Mouse (Mus musculus): ENCODE data around the gene Pin1. TPM values are rescaled to one million over a fixed set of nuclear protein-coding genes. Genes with fewer than 3 reads are reported as not detected.
"Not testable (repeated sequence)": the region's sequence is repeated elsewhere in the genome, so short reads cannot be mapped to it uniquely, and the experiment has no call there.

Pin1 gene
- total and polyA plus RNA-seq, 2 experiments from 2014 or later, result 32.0 to 60.3 TPM

DNA sequence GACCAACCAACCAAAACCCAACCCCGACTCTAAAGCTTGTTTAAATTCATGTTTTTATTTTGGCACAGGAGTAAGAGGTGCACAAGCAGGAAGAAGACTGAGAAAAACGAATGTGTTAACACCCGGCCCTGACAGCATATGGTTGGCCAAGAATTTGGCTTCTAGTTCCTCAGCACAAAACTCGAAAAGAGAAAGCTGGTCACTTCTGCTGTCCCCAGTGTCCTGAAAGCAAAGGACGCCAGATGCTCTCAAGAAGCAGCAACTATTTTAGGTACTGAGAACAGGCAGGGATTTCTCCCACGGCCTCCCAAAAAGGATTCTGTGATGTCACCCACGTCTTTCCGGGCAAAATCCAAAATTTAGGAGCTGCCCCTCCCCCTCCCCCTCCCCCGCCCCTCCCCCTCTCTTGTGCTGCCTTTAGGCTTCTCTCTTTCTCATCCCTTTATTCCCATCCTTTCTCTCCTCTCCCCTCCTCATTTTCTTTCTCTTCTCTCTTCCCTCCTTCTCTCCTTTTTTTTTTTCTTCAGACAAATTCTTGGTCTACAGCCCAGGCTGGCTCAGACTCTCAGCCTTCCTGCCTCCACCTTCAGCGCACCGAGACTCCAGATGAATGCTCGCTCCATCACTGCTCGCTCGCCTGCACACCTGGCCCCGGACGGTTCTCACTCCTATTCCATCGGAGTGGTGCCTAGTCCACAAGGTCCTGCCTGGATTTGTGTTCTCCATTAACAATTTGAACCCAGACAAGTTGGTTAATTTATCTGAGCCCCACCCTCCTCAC lies 33.4 kb downstream of the Pin1 start:
- 62% methylated on average over 16 of the region's 17 CpGs for WGBS
- H3K4me2 ChIP-seq (ENCODE audit: low read depth, low read length, poor library complexity, severe bottlenecking), result no peak overlapping the region
- no peak overlapping the region for H3K27ac ChIP-seq (ENCODE audit: low read depth, low read length)
- no peaks in the 10 kb centered on the region for H3K9me3 ChIP-seq (ENCODE audit: low read length)
- ATAC-seq (ENCODE audit: low FRiP score) (no peak), DNase-seq (ENCODE audit: low spot score) (no peak)
- H3K4me1 ChIP-seq (ENCODE audit: insufficient read depth, low read length), result no peaks in the 10 kb centered on the region
- H3K36me3 ChIP-seq (ENCODE audit: insufficient read depth, low read length), result no peaks in the 10 kb centered on the region
- no peak for TF ChIP-seq CTCF (IDR thresholded peaks at IDR 0.05)
- H3K9ac ChIP-seq (replicated peaks; ENCODE audit: low read length, poor library complexity, severe bottlenecking), result no peak overlapping the region
- no peak overlapping the region for H3K4me3 ChIP-seq (ENCODE audit: low read depth, low read length)
- no peaks in the 10 kb centered on the region for H3K27me3 ChIP-seq (ENCODE audit: insufficient read depth, low read length)

DNA sequence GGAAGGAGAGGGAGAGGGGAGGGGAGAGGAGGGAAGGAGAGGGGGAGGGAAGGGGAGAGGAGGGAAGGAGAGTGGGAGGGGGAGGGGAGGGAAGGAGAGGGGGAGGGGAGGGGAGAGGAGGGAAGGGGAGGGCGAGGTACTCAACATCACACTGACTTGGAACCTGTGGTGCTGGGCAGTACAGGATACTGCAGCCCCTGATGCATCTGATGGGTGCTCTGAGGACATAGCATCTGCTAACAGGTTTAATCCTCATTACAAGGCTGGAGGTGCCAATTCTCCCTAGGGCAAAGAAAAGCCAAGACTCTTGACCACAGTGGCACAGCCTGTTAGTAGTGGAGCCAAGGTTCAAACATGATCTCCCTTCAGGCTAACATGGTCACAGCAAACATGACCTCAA lies 37.5 kb downstream of the Pin1 start:
- no peak overlapping the region for H3K27ac ChIP-seq (ENCODE audit: low read depth, low read length)
- H3K4me2 ChIP-seq (ENCODE audit: low read depth, low read length, poor library complexity, severe bottlenecking), result no peak overlapping the region
- no peak for TF ChIP-seq CTCF (IDR thresholded peaks at IDR 0.05)
- H3K4me3 ChIP-seq (ENCODE audit: low read depth, low read length), result no peak overlapping the region
- H3K36me3 ChIP-seq (ENCODE audit: insufficient read depth, low read length), result no peaks in the 10 kb centered on the region
- H3K27me3 ChIP-seq (ENCODE audit: insufficient read depth, low read length), result no peaks in the 10 kb centered on the region
- ATAC-seq (ENCODE audit: low FRiP score) (0 out of 2 replicates have a peak, but pooled peaks have one; percentile 6), DNase-seq (ENCODE audit: low spot score) (no peak)
- H3K9ac ChIP-seq (replicated peaks; ENCODE audit: low read length, poor library complexity, severe bottlenecking), result no peak overlapping the region
- H3K4me1 ChIP-seq (ENCODE audit: insufficient read depth, low read length), result no peaks in the 10 kb centered on the region
- no CpG with 5 or more reads among the region's 1 CpGs for WGBS
- H3K9me3 ChIP-seq (ENCODE audit: low read length), result no peaks in the 10 kb centered on the region

DNA sequence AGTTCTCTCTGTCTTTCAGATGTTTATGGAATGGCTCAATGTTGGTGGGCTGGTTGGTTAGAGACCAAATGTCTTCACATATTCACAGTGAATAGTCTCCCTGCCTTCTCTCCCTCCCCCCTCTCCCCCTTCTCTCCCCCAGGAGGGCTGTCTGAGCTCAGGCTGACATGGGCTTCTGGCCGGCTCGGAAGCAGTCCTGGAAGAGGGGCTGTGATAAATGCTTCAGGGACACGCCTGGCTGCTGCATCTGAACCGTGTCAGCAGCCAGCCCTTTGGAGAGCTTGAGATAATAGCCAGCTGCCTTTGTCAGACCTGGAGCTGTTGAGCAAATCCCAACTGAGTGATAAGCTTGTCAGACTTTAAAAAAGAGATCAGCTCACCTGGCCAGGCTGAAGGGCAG lies 38.0 kb downstream of the Pin1 start:
- Histone ChIP-seq H3K27ac (ENCODE audit: low read depth, low read length) (no peak overlapping the region), H3K9ac (replicated peaks; ENCODE audit: low read length, poor library complexity, severe bottlenecking) (no peak overlapping the region; the same call in 1 of the 2 replicates), H3K4me1 (ENCODE audit: insufficient read depth, low read length) (no peaks in the 10 kb centered on the region; the same call in 1 of the 2 replicates), H3K27me3 (ENCODE audit: insufficient read depth, low read length) (no peaks in the 10 kb centered on the region), H3K4me3 (ENCODE audit: low read depth, low read length) (no peak overlapping the region), H3K9me3 (ENCODE audit: low read length) (no peaks in the 10 kb centered on the region), H3K36me3 (ENCODE audit: insufficient read depth, low read length) (no peaks in the 10 kb centered on the region), H3K4me2 (ENCODE audit: low read depth, low read length, poor library complexity, severe bottlenecking) (no peak overlapping the region)
- TF ChIP-seq CTCF (IDR thresholded peaks at IDR 0.05), result no peak
- DNase-seq (ENCODE audit: low spot score) (peak; percentile 24), ATAC-seq (ENCODE audit: low FRiP score) (peak; percentile 22; the same call in 1 of the 2 replicates)
- 7% methylated on average over 4 of the region's 4 CpGs for WGBS

DNA sequence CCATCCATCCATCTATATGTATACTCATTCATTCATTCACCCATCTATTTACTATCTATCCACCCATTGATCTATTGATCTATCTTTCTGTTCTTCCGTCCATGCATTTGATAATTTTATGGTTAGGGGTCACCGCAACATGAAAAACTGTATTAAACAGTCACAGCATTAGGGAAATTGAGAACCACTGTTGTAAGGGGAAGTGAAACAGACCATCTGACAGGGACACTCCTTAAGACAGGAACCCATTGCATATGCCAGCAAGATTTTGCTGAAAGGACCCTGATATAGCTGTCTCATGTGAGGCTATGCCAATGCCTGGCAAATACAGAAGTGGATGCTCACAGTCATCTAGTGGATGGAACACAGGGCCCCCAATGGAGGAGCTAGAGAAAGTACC lies 38.6 kb downstream of the Pin1 start:
- not testable (repeated sequence) for H3K4me1 ChIP-seq (ENCODE audit: insufficient read depth, low read length); H3K27ac ChIP-seq (ENCODE audit: low read depth, low read length); H3K27me3 ChIP-seq (ENCODE audit: insufficient read depth, low read length); H3K36me3 ChIP-seq (ENCODE audit: insufficient read depth, low read length); DNase-seq (ENCODE audit: low spot score); H3K4me3 ChIP-seq (ENCODE audit: low read depth, low read length); ATAC-seq (ENCODE audit: low FRiP score); H3K4me2 ChIP-seq (ENCODE audit: low read depth, low read length, poor library complexity, severe bottlenecking); H3K9me3 ChIP-seq (ENCODE audit: low read length); H3K9ac ChIP-seq (replicated peaks; ENCODE audit: low read length, poor library complexity, severe bottlenecking)
- WGBS, result 83% methylated on average over 2 of the region's 2 CpGs

DNA sequence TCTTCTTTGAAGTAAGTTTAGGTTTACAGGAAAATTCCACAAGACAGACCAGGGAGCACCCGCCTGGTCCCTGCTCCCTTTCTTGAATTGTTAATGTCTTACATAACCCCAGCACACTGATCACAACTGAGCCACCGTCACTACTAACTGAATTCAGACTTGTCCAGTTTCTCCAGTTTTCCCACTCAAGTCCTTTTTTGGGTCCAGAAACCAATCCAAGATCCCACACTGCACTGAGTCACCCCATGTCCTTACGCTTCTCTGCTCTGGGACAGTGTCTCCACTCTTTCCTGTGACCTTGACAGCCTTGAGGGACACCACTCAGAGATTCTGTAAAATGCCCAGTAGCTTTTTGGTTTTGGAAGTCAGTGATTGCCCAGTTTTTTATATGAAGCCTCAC lies 41.0 kb downstream of the Pin1 start:
- H3K36me3 ChIP-seq (ENCODE audit: insufficient read depth, low read length), result no peaks in the 10 kb centered on the region
- no peak for TF ChIP-seq CTCF (IDR thresholded peaks at IDR 0.05)
- no peaks in the 10 kb centered on the region; the same call in 1 of the 2 replicates for H3K4me1 ChIP-seq (ENCODE audit: insufficient read depth, low read length)
- no peaks in the 10 kb centered on the region for H3K9me3 ChIP-seq (ENCODE audit: low read length)
- DNase-seq (ENCODE audit: low spot score) (no peak), ATAC-seq (ENCODE audit: low FRiP score) (no peak)
- H3K27me3 ChIP-seq (ENCODE audit: insufficient read depth, low read length), result no peaks in the 10 kb centered on the region
- H3K4me3 ChIP-seq (ENCODE audit: low read depth, low read length), result no peak overlapping the region
- 87% methylated on average over 3 of the region's 3 CpGs for WGBS
- no peak overlapping the region for H3K9ac ChIP-seq (replicated peaks; ENCODE audit: low read length, poor library complexity, severe bottlenecking)
- no peak overlapping the region for H3K27ac ChIP-seq (ENCODE audit: low read depth, low read length)
- H3K4me2 ChIP-seq (ENCODE audit: low read depth, low read length, poor library complexity, severe bottlenecking), result no peak overlapping the region

DNA sequence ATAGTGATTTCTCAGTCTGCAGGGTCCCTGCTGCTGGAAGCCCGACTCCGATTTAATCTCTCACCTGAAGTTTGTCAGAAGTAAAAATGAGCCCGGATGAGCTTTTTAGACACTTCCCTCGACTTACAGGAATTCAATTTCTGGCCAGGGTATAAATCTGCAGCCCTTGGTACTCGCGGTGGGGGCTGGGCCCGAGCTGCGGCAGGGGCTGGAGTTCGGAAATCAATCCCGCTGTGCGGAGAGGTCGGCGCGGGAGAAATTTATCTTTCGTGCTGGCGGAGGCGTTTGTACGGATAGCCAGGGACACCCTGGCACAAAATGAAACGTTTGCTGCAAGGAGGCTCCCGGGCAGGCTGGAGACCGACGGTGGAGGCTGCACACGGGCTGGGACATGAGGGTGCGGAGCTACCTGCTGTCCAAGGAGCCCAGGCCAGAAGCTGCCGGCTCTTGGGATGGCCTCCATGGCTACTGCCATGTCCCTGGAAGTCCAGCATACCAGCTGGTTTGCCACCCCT lies 42.9 kb downstream of the Pin1 start:
- H3K9ac ChIP-seq (replicated peaks; ENCODE audit: low read length, poor library complexity, severe bottlenecking), result peak overlapping the region; percentile 8; the same call in 1 of the 2 replicates
- ATAC-seq (ENCODE audit: low FRiP score), result no peak
- no peak for TF ChIP-seq CTCF (IDR thresholded peaks at IDR 0.05)
- no peaks in the 10 kb centered on the region for H3K36me3 ChIP-seq (ENCODE audit: insufficient read depth, low read length)
- no peaks in the 10 kb centered on the region for H3K9me3 ChIP-seq (ENCODE audit: low read length)
- no peak overlapping the region for H3K27ac ChIP-seq (ENCODE audit: low read depth, low read length)
- no peaks in the 10 kb centered on the region; the same call in 1 of the 2 replicates for H3K4me1 ChIP-seq (ENCODE audit: insufficient read depth, low read length)
- peak overlapping the region; percentile 37 for H3K4me2 ChIP-seq (ENCODE audit: low read depth, low read length, poor library complexity, severe bottlenecking)
- no peaks in the 10 kb centered on the region for H3K27me3 ChIP-seq (ENCODE audit: insufficient read depth, low read length)
- DNase-seq (ENCODE audit: low spot score), result no peak
- WGBS, result 9% methylated on average over 25 of the region's 25 CpGs
- H3K4me3 ChIP-seq (ENCODE audit: low read depth, low read length), result no peak overlapping the region
